Mouse (Mus musculus) CH12.LX (cell line): Measurements from ENCODE around the gene Bex3. TPM values are rescaled to one million over a fixed set of nuclear protein-coding genes. Genes with fewer than 3 reads are reported as not detected.

Experiments
- DNase-seq: peaks from one replicate; pipeline ENCODE4 v3.0.0-alpha.2; 2013; ENCODE audit errors: extremely low read depth
- H3K27ac ChIP-seq: 2 replicates; pipeline ENCODE4 v1.5.1; 2012; ENCODE audit warnings: low read depth, mild to moderate bottlenecking, control low read depth, moderate library complexity; ENCODE audit not compliant: insufficient read depth
- H3K27me3 ChIP-seq: replicated peaks from 2 replicates; pipeline ENCODE3; 2012; ENCODE audit warnings: inconsistent platforms
- H3K36me3 ChIP-seq, 2 experiments: replicated peaks in 1 of 2; 2 replicates each; pipeline versions ENCODE3 to v1.6.1; 2012; ENCODE audit warnings: inconsistent platforms in 1 of 2, low read length in 1 of 2, mild to moderate bottlenecking in 1 of 2, mixed read lengths in 1 of 2, moderate library complexity in 1 of 2; ENCODE audit not compliant: control insufficient read depth in 1 of 2, insufficient read depth in 1 of 2
- H3K4me1 ChIP-seq, 2 experiments: 2 replicates each; pipeline ENCODE4 v1.6.1; 2012; ENCODE audit warnings: inconsistent platforms in 1 of 2, moderate library complexity in 1 of 2; ENCODE audit not compliant: insufficient read depth in 2 of 2, control insufficient read depth in 1 of 2
- H3K4me2 ChIP-seq: 2 replicates; pipeline ENCODE4 v1.6.1; 2012; ENCODE audit warnings: low read depth, mild to moderate bottlenecking, control low read depth; ENCODE audit not compliant: poor library complexity, insufficient read depth, severe bottlenecking
- H3K4me3 ChIP-seq, 3 experiments: fragments of 150-350 bp in 1 of 3; sonication (generic) in 1 of 3; replicated peaks in 1 of 3; 2 replicates each; pipeline versions ENCODE3 to v1.5.1; 2011 to 2012; ENCODE audit warnings: low read depth in 2 of 3, low read length in 2 of 3, mild to moderate bottlenecking in 2 of 3, moderate library complexity in 2 of 3, control low read depth in 1 of 3, improper control_type of control experiment in 1 of 3, inconsistent platforms in 1 of 3, mixed read lengths in 1 of 3; ENCODE audit not compliant: poor library complexity in 1 of 3
- H3K79me2 ChIP-seq: replicated peaks from 2 replicates; pipeline ENCODE4 v1.6.1; 2012; ENCODE audit warnings: mild to moderate bottlenecking, moderate library complexity; ENCODE audit not compliant: control insufficient read depth, poor library complexity, insufficient read depth, severe bottlenecking; ENCODE audit errors: extremely low read depth
- H3K9ac ChIP-seq: 2 replicates; pipeline ENCODE4 v1.6.1; 2012; ENCODE audit warnings: low read depth, mild to moderate bottlenecking, control low read depth, moderate library complexity; ENCODE audit not compliant: insufficient read depth
- H3K9me3 ChIP-seq: replicated peaks from 2 replicates; pipeline ENCODE3; 2012; ENCODE audit warnings: low read length, inconsistent platforms, mixed read lengths
- CHD1 ChIP-seq: IDR thresholded peaks from 2 replicates; pipeline ENCODE4 v1.6.1; 2012; ENCODE audit warnings: low read depth, low read length, improper control_type of control experiment, inconsistent platforms
- CHD2 ChIP-seq: IDR thresholded peaks from 2 replicates; pipeline ENCODE4 v1.6.1; 2011; ENCODE audit warnings: low read length, improper control_type of control experiment
- CTCF ChIP-seq, 2 experiments: IDR thresholded peaks in 1 of 2; conservative IDR thresholded peaks in 1 of 2; 2 replicates each; pipeline ENCODE4 v1.5.1; 2011 to 2012; ENCODE audit warnings: low read depth in 2 of 2, low read length in 2 of 2, improper control_type of control experiment in 1 of 2, inconsistent platforms in 1 of 2, mild to moderate bottlenecking in 1 of 2, moderate library complexity in 1 of 2
- E2F4 ChIP-seq: IDR thresholded peaks from 2 replicates; pipeline ENCODE4 v1.6.1; 2011; ENCODE audit warnings: low read depth, low read length, improper control_type of control experiment; ENCODE audit not compliant: insufficient replicate concordance
- ELF1 ChIP-seq: IDR thresholded peaks from 2 replicates; pipeline ENCODE4 v1.6.1; 2014; ENCODE audit warnings: low read depth, mild to moderate bottlenecking, inconsistent platforms, low read length, improper control_type of control experiment
- EP300 ChIP-seq: IDR thresholded peaks from 2 replicates; pipeline ENCODE4 v1.6.1; 2011; ENCODE audit warnings: low read length, improper control_type of control experiment
- ETS1 ChIP-seq: conservative IDR thresholded peaks from 2 replicates; pipeline ENCODE4 v1.6.1; 2012; ENCODE audit warnings: low read depth, mild to moderate bottlenecking, inconsistent platforms, low read length, improper control_type of control experiment, moderate library complexity
- GABPA ChIP-seq: IDR thresholded peaks from 2 replicates; pipeline ENCODE4 v1.6.1; 2012; ENCODE audit warnings: low read depth, low read length, improper control_type of control experiment, inconsistent platforms; ENCODE audit not compliant: insufficient replicate concordance
- HCFC1 ChIP-seq: IDR thresholded peaks from 2 replicates; pipeline ENCODE4 v1.6.1; 2012; ENCODE audit warnings: low read depth, mild to moderate bottlenecking, inconsistent platforms, low read length, improper control_type of control experiment
- JUND ChIP-seq: conservative IDR thresholded peaks from 2 replicates; pipeline ENCODE4 v1.6.1; 2011; ENCODE audit warnings: low read depth, low read length, improper control_type of control experiment
- KAT2A ChIP-seq: IDR thresholded peaks from 2 replicates; pipeline ENCODE4 v1.6.1; 2012; ENCODE audit warnings: low read length, improper control_type of control experiment, inconsistent platforms; ENCODE audit not compliant: insufficient replicate concordance
- MXI1 ChIP-seq: IDR thresholded peaks from 2 replicates; pipeline ENCODE4 v1.6.1; 2011; ENCODE audit warnings: mild to moderate bottlenecking, low read depth, low read length, improper control_type of control experiment
- MYC ChIP-seq: IDR thresholded peaks from 2 replicates; pipeline ENCODE4 v1.6.1; 2011; ENCODE audit warnings: low read depth, mild to moderate bottlenecking, improper control_type of control experiment, low read length
- NRF1 ChIP-seq: IDR thresholded peaks from 2 replicates; pipeline ENCODE4 v1.6.1; 2014; ENCODE audit warnings: low read depth, mild to moderate bottlenecking, inconsistent platforms, low read length, improper control_type of control experiment, moderate library complexity
- PAX5 ChIP-seq: IDR thresholded peaks from 2 replicates; pipeline ENCODE4 v1.6.1; 2012; ENCODE audit warnings: low read length, inconsistent platforms, mixed read lengths
- POLR2A ChIP-seq: IDR thresholded peaks from 2 replicates; pipeline ENCODE4 v1.6.1; 2011; ENCODE audit warnings: low read depth, mild to moderate bottlenecking, improper control_type of control experiment, low read length
- RCOR1 ChIP-seq: conservative IDR thresholded peaks from 2 replicates; pipeline ENCODE4 v1.6.1; 2012; ENCODE audit warnings: low read depth, mild to moderate bottlenecking, inconsistent platforms, low read length, improper control_type of control experiment
- SIN3A ChIP-seq: IDR thresholded peaks from 2 replicates; pipeline ENCODE4 v1.6.1; 2012; ENCODE audit warnings: low read length, improper control_type of control experiment, inconsistent platforms
- SMC3 ChIP-seq: IDR thresholded peaks from 2 replicates; pipeline ENCODE4 v1.6.1; 2011; ENCODE audit warnings: low read depth, low read length, improper control_type of control experiment
- TCF12 ChIP-seq: IDR thresholded peaks from 2 replicates; pipeline ENCODE4 v1.6.1; 2014; ENCODE audit warnings: low read depth, mild to moderate bottlenecking, inconsistent platforms, low read length, improper control_type of control experiment
- USF1 ChIP-seq: IDR thresholded peaks from 2 replicates; pipeline ENCODE4 v1.6.1; 2014; ENCODE audit warnings: low read depth, mild to moderate bottlenecking, inconsistent platforms, low read length, improper control_type of control experiment
- USF2 ChIP-seq: conservative IDR thresholded peaks from 2 replicates; pipeline ENCODE4 v1.6.1; 2011; ENCODE audit warnings: low read depth, low read length, improper control_type of control experiment
- ZC3H11A ChIP-seq: IDR thresholded peaks from 2 replicates; pipeline ENCODE4 v1.6.1; 2012; ENCODE audit warnings: low read depth, mild to moderate bottlenecking, inconsistent platforms, low read length, improper control_type of control experiment
- ZKSCAN1 ChIP-seq: IDR thresholded peaks from 2 replicates; pipeline ENCODE4 v1.6.1; 2012; ENCODE audit warnings: low read depth, inconsistent platforms, low read length, improper control_type of control experiment, borderline replicate concordance
- ZMIZ1 ChIP-seq: IDR thresholded peaks from 2 replicates; pipeline ENCODE4 v1.6.1; 2012; ENCODE audit warnings: low read depth, mild to moderate bottlenecking, inconsistent platforms, low read length, improper control_type of control experiment
- ZNF384 ChIP-seq: IDR thresholded peaks from 2 replicates; pipeline ENCODE4 v1.6.1; 2012; ENCODE audit warnings: low read depth, low read length, improper control_type of control experiment, inconsistent platforms
- dilution Hi-C: fragments of 300-500 bp; cut with MboI; formaldehyde crosslinking; loops from 2 replicates; pipeline ENCODE4 v1.14.3; 2020; ENCODE audit warnings: low sequenced_read_pairs; ENCODE audit not compliant: extremely low pct_unique_long_range_greater_than_20kb, extremely low pct_ligation_motif_present
- in situ Hi-C: fragments of 300-500 bp; cut with MboI; formaldehyde crosslinking; loops from 3 replicates; pipeline ENCODE4 v1.14.3; 2019; ENCODE audit warnings: low sequenced_read_pairs, low pct_ligation_motif_present, low pct_unique_long_range_greater_than_20kb, mixed read lengths
- polyA plus RNA-seq: library from polyadenylated mRNA; unstranded; fragments of >175 nt; gene quantifications from 2 replicates; pipeline ENCODE4 v1.2.1, GENCODE M21; 2012; ENCODE audit warnings: low read depth; ENCODE audit not compliant: insufficient read length
- total RNA-seq, 2 experiments: library from RNA; depleted of rRNA; stranded (reverse); fragments of 300-350 nt in 1 of 2; fragments of >200 nt in 1 of 2; gene quantifications; 2 replicates each; pipeline ENCODE4 v1.2.3; 2012 to 2014

Gene Bex3
- total and polyA plus RNA-seq, 3 experiments = 87.4 to 228 (median 124) TPM

GRCm38 (mm10) chrX:136274542-136274941, 4.5 kb downstream of the Bex3 start:
- peaks cover 0 to 10% of the 10 kb centered on the region in 2 experiments for H3K36me3 ChIP-seq
- no peaks in the 10 kb centered on the region for H3K9me3 ChIP-seq
- H3K27ac ChIP-seq = no peak overlapping the region
- peaks cover 6 to 7% of the 10 kb centered on the region in 2 experiments for H3K4me1 ChIP-seq
- H3K27me3 ChIP-seq = no peaks in the 10 kb centered on the region
- no peak overlapping the region for H3K4me3 ChIP-seq
- no peak overlapping the region for H3K9ac ChIP-seq
- no peak overlapping the region for H3K4me2 ChIP-seq
- dilution Hi-C loops = no loop called here
- no peak for DNase-seq
- TF ChIP-seq EP300 (no peak), ZMIZ1 (no peak), CTCF (conservative IDR thresholded peaks at IDR 0.05 in 1 of 2, IDR thresholded peaks at IDR 0.05 in 1 of 2; ENCODE audit: low read depth in 2 of 2, low read length in 2 of 2) (no peak), ZNF384 (no peak), USF2 (no peak), NRF1 (no peak), ELF1 (no peak), POLR2A (no peak), E2F4 (no peak), MYC (no peak), USF1 (no peak), PAX5 (no peak)
- TF ChIP-seq, all 38 proteins: peak for 0
- no peaks in the 10 kb centered on the region for H3K79me2 ChIP-seq
- in situ Hi-C loops = no loop called here

- no peaks in the 10 kb centered on the region for H3K79me2 ChIP-seq
- no peaks in the 10 kb centered on the region for H3K9me3 ChIP-seq
- peaks cover 6 to 7% of the 10 kb centered on the region in 2 experiments for H3K4me1 ChIP-seq
- no peak for DNase-seq
- TF ChIP-seq RCOR1 (no peak), JUND (no peak), MXI1 (no peak), TCF12 (no peak), GABPA (no peak), KAT2A (no peak), ZC3H11A (no peak), USF1 (no peak), HCFC1 (no peak), POLR2A (no peak), SIN3A (no peak), CHD2 (no peak), MYC (no peak), SMC3 (no peak), ZNF384 (no peak), ZKSCAN1 (no peak), CHD1 (no peak), ETS1 (no peak), PAX5 (no peak)
- in situ Hi-C loops = no loop called here
- H3K36me3 ChIP-seq = peaks cover 0 to 10% of the 10 kb centered on the region in 2 experiments
- no peaks in the 10 kb centered on the region for H3K27me3 ChIP-seq
- dilution Hi-C loops = no loop called here
- H3K4me3 ChIP-seq = no peak overlapping the region
- no peak overlapping the region for H3K4me2 ChIP-seq
- no peak overlapping the region for H3K27ac ChIP-seq
- H3K9ac ChIP-seq = no peak overlapping the region
These were observed 5.3 kb downstream of the Bex3 start for GRCm38 (mm10) chrX:136275386-136275785.
